Mouse (Mus musculus) mesoderm, embryonic 11.5 days (tissue): Measurements from ENCODE around the gene Car11.
A peak's percentile ranks its signal among the peaks of the same experiment; 100 is the strongest.

Source experiments
- DNase-seq: peaks from one replicate; pipeline ENCODE4 v3.0.0-alpha.2; 2012; ENCODE audit warnings: low read depth, low spot score

Gene Car11

DNA sequence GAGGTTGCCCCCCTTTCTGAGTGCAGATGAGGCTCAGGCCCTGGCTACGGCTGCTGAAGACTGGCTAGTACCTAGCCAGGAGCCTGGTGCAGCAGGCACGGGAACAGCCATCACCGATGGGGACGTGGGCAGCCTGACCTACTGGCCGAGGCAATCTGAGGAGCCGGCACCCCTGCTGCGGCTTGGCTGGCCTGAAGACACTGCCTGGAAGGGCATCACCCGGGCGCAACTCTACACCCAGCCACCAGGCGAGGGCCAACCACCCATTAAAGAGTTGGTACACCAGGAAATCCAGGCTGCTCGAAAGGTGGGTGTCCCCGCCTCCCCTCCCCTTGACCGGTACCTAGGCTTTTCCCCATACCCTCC lies 22.7 kb downstream of the Car11 start:
- no peak for DNase-seq

DNA sequence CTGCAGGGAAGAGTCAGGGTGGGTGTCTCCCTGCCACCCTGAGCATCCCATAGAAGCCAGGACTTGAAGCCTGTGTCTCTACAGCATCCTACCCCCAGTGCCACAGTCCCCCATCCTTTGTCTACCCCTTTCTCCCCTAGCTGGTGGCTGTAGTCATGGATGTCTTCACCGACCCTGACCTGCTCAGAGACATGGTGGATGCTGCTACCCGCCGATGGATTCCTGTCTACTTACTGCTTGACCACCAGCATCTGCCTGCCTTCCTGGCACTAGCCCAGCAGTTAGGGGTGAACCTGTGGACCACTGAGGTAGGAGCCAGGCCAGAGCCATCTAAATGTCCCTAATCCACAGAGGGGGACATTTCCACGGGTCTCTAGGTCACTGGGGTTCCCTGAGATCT lies 23.7 kb downstream of the Car11 start:
- DNase-seq, result no peak

GRCm38 (mm10) chr7:45723781-45724180 lies 24.1 kb downstream of the Car11 start:
- no peak for DNase-seq

GRCm38 (mm10) chr7:45725151-45725550 lies 25.5 kb downstream of the Car11 start:
- no peak for DNase-seq

DNA sequence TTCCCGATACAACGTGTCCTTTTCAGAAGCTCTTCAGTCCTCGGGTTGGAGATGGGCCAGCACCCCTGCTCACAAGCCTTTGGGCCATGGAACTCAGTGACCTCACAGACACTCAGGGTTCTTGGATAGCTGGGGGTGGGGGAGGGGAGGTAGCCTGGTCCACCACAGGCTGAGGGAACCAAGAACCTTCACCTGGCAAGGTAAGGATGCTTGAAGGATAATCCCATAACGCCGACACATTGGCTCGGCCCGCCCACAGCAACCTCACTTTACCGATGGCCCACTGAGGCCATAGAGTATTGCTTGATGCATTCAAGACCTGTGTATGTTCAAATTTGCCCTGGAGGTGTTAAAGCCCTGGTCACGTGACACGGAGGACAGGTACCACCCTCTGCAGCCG lies 26.1 kb downstream of the Car11 start, which contains the start of gene Spaca4:
Spaca4 (minus strand) TSS at position 101 of the 400 bp plus-strand sequence.
- DNase-seq, result no peak

DNA sequence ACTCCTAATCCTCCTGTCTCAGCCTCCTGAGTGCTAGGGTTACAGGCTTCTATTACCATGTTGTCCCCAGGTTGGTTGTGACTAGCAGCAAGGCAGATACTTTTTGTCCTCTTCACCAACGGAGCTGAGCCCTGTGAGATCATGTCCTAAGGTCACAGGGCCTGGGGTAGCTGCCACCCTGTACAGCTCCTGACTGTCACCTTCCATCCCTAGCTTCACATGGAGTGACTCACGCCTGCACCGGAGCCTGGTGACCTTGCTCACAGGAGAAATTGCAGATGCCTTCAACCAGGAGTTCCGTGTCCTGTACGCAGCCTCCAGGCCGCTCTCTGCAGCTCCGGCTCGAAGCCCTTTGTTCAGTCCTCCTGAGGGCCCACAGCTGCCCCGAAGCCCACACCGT lies 26.8 kb downstream of the Car11 start:
- DNase-seq, result no peak

- DNase-seq, result no peak
Measured at GRCm38 (mm10) chr7:45727625-45728024, 28.0 kb downstream of the Car11 start.

DNA sequence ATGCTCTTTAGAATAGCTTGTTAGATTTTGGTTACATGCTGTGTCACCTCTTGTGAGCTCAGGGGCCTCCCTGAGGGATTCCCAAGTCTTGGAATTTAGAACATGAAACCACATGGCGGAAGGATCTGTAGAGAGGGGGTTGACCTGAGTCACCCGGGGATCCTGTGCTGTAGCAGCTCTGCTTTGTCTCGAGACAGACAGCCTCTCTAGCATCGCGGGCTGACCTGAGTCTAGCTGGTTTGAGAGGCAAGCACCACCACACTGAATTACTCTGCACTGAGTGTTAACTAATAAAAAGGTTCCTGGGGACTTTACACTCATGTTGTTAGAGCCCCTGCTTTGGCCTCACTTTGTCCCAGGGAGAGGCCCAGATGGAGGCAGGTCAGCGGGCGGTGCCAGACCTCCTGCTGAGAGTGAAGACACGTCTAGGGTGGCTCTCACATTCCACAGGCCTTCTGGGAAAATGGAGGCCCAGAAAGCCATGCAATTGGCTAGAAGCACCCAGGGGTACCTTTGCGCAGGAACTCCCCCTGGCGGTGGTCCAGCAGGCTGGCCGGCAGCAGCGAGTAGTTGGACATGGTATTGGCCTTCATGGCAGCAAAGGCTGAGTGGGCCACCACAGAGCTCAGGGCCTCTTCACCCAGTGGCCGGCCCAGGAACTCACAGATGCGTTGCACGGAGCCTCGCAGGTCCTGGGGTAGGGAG lies 31.2 kb downstream of the Car11 start:
- peak; percentile 80 for DNase-seq

- DNase-seq, result no peak
Measured at GRCm38 (mm10) chr7:45733477-45733876, 33.8 kb downstream of the Car11 start.

DNA sequence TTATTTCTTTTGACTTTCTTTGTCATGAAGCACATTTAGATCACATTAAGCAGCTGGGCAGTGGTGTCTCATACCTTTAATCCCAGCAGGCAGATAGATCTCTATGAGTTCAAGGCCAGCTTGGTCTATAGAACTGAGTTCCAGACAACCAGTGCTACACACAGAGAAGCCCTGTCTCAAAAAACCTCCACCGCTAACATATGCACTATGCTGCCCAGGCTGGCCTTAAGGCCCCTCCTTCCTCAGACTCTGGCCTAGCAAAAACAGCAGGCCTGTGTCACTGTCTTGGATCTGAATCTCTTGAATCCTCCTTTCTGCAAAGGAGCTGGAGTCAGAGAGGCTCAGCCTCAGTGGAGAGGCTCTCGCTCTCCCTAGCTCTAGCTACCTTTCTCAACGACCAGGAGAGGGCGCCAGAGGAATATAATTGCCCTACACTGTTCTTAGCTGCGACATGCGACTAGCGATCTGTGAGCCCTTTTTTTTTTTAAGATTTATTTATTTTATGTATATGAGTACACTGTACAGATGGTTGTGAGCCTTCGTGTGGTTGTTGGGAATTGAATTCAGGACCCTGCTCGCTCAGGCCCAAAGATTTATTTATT lies 39.6 kb downstream of the Car11 start:
- peak; percentile 90 for DNase-seq

DNA sequence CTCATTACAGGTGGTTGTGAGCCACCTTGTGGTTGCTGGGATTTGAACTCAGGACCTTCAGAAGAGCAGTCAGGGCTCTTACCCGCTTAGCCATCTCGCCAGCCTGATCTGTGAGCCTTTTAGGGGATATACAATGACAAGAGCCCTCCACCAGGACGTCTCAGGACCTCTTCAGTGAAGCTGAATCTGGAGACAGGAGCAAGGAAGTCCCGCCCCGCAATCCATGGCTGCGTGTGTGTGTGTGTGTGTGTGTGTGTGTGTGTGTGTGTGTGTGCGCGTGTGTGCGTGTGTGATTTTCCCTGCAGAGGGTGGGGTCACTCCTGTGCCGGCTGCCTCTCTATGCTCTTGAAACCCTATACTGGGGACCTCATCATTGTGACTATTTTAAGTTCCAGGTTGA lies 40.2 kb downstream of the Car11 start:
- DNase-seq, result no peak

GRCm38 (mm10) chr7:45741308-45741707 lies 41.7 kb downstream of the Car11 start:
- DNase-seq, result no peak

- no peak for DNase-seq
Measured at GRCm38 (mm10) chr7:45741777-45742176, 42.1 kb downstream of the Car11 start.

DNA sequence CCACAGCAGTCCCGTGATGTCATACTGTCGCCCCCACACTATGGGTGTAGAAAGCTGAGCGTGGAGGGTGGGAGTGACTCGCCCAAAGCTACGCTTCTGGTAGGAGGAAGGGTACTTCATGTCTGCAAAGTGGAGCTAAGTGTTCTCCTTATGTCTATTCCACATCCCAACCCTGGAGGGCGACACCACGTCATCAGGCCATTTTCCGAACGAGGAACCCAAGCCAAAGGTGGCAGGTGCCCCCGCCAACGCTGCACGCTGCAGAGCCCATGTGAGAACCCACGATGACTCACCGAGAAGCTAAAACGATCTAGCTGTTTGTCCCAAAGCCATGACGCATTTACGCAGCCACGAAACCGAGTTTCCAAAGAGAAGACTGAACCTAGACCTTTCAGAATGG lies 42.7 kb downstream of the Car11 start:
- no peak for DNase-seq

DNA sequence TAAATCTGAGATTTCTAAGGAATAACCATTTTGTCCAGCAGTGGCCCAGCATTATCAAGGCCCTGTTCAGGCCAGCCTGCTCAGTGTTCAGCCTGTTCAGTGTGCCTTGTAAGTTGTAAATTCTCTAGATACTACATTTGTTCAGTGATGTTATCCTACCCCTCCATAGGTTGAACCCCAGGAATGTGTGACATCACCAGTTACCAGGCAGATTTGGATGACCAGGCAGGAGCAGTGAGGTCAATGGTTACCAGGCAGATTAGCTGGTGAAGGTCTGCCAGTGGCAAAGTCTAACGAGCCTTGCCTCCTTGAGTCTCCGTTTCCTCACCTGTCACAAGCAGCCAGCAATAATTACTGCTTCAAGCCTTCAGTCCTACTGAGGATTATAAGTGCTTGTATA lies 44.7 kb downstream of the Car11 start:
- peak; percentile 85 for DNase-seq

- no peak for DNase-seq
Measured at GRCm38 (mm10) chr7:45746518-45746917, 46.9 kb downstream of the Car11 start.

GRCm38 (mm10) chr7:45747450-45747849 lies 47.8 kb downstream of the Car11 start:
- no peak for DNase-seq

GRCm38 (mm10) chr7:45748110-45748509 lies 48.5 kb downstream of the Car11 start:
- DNase-seq, result no peak

- no peak for DNase-seq
Measured at GRCm38 (mm10) chr7:45749401-45749800, 49.8 kb downstream of the Car11 start.

GRCm38 (mm10) chr7:45750162-45750561 lies 50.5 kb downstream of the Car11 start:
- DNase-seq, result no peak
